Mouse (Mus musculus): ENCODE measurements around the gene Foxb2.

DNA sequence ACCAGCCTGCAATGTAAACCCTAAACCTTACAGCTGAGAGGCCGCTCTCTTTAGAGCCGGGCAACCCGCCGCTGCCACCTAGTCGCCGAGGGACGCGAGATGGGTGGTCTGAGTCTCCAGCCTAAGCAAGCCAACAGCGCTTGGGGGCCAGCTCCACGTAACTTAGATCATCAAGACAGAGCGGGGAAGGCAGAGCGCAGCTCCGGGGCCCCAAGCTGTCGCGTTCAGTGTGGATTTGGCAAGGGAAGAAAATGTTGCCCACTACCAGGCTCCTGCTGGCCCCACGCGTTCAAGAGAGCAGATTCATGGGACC, 2.8 kb upstream of the Foxb2 start:
- no peak for TF ChIP-seq POLR2A (IDR thresholded peaks at IDR 0.05; ENCODE audit: borderline replicate concordance, insufficient read depth, low read length)
- TF ChIP-seq CTCF (IDR thresholded peaks at IDR 0.05; ENCODE audit: borderline replicate concordance, insufficient read depth, low read depth, low read length), result no peak

Measured in cerebellum, adult 2 months (tissue).